Mouse (Mus musculus) lung, adult 2 months (tissue): ENCODE data around the gene Ggt5. TPM values are rescaled to one million over a fixed set of nuclear protein-coding genes. Genes with fewer than 3 reads are reported as not detected.
A peak's percentile ranks its signal among the peaks of the same experiment; 100 is the strongest.

Source experiments
- DNase-seq: peaks from one replicate; pipeline ENCODE4 v3.0.0; 2022
- H3K4me1 ChIP-seq: fragments of 200-500 bp; 2 replicates; pipeline ENCODE4 v1.6.1; 2011; ENCODE audit warnings: low read length; ENCODE audit not compliant: control insufficient read depth, insufficient read depth
- H3K4me3 ChIP-seq: fragments of 200-500 bp; replicated peaks from 2 replicates; pipeline ENCODE3; 2011; ENCODE audit warnings: low read depth, mild to moderate bottlenecking, control low read depth, low read length; ENCODE audit errors: extremely low read depth
- CTCF ChIP-seq: fragments of 200-500 bp; IDR thresholded peaks from 2 replicates; pipeline ENCODE4 v1.5.1; 2011; ENCODE audit warnings: mild to moderate bottlenecking, low read length, control low read depth; ENCODE audit not compliant: insufficient read depth
- POLR2A ChIP-seq: fragments of 200-500 bp; IDR thresholded peaks from 2 replicates; pipeline ENCODE4 v1.6.1; 2011; ENCODE audit warnings: low read depth, mild to moderate bottlenecking, control low read depth, low read length, borderline replicate concordance; ENCODE audit errors: extremely low read depth
- WGBS: fragments of 180-500 bp; shearing (Covaris S2); methylation state at CpG from one replicate; pipeline ENCODE4 v1.1.7; 2018; 5-methylcytosine and 5-hydroxymethylcytosine counted together
- polyA plus RNA-seq: library from polyadenylated mRNA; depleted of rRNA; stranded (reverse); fragments of >200 nt; gene quantifications from 2 replicates; pipeline ENCODE4 v1.2.3, GENCODE M21; 2012

Ggt5 gene
- polyA plus RNA-seq, 1 experiment: 35.5 TPM

DNA sequence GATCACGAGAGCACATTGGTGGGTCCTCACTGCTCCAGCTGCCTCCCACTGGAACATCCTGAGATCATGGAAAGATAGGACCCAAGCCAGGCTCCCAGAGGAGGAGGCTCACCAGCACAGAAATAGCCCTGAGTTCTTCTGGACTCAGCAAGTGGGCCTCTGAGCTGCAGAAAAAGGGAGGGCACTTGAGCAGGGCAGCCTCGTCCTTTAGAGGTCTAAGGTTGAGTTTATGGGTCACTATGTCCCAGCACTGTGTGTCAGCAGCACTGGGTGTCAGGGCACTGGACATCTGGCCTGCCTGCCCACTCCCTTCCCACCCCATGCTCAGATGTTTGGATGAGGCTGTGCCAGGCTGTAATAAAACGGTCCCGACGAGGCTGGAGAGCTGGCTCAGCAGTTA is 804 bp upstream of the Ggt5 start:
- H3K4me1 ChIP-seq: peaks cover 30% of the 10 kb centered on the region
- WGBS: 33% methylated on average over 5 of the region's 5 CpGs
- no peak for DNase-seq

DNA sequence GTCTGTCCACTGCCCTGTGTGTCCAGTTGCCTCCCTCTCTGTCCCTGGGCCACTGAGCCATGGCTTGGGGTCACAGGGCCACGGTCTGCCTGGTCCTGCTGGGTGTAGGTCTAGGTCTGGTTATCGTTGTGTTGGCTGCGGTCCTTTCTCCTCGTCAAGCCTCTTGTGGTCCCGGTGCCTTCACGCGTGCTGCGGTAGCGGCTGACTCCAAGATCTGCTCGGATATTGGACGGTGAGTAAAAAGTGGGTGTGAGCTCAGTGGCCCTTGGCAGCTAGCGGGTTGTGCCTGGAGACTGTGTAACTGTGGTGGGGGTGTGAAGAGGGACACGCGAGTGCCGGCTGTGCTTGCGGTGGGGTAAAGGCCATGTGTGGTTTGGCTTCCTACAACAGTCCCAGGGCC is 511 bp downstream of the Ggt5 start:
- TF ChIP-seq CTCF (no peak), POLR2A (no peak)
- peak; percentile 26 for DNase-seq
- WGBS: 40% methylated on average over 16 of the region's 16 CpGs
- H3K4me3 ChIP-seq: peak overlapping the region; percentile 45
- peaks cover 30% of the 10 kb centered on the region for H3K4me1 ChIP-seq

More for the DNA sequence above, 804 bp upstream of the Ggt5 start:
- no peak overlapping the region for H3K4me3 ChIP-seq
- TF ChIP-seq CTCF (no peak), POLR2A (no peak)

DNA sequence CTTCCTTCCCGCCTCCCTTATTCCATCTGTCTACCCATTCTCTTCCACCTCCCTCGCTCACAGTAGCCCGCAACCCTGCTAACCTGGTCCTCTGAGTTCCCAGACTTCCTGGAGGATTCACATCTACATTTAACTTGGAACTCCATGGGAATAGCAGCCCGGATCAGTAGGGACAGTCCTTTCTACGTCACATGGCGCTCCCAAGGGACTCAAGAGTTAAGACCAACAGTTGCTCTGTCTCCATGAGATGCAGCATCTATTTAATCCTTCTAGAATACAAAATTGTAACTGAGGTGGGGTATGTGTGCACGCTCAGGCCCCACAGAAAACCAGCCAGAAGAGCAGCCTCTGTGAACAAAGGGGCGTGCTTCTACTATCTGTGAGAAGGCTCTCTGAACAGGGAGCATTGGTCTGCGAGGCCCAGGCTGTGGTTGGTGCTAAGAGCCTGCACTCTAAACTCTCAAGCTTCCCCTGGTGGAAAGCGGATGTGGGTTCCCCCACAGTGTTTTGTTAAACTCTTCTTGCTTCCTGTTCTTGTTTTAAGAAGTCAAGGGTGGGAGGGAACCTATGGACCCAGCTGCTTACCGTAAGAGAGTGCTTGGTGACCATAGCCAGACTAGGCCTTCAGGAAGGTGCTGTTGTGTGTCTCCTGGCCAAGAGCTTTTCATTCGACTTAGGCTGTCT is 2.2 kb downstream of the Ggt5 start:
- 54% methylated on average over 12 of the region's 12 CpGs for WGBS
- TF ChIP-seq POLR2A: peak; percentile 43; the same call in 1 of the 2 replicates
- TF ChIP-seq CTCF: no peak
- peaks cover 30% of the 10 kb centered on the region for H3K4me1 ChIP-seq
- H3K4me3 ChIP-seq: peak overlapping the region; percentile 33
- DNase-seq: peak; percentile 47

DNA sequence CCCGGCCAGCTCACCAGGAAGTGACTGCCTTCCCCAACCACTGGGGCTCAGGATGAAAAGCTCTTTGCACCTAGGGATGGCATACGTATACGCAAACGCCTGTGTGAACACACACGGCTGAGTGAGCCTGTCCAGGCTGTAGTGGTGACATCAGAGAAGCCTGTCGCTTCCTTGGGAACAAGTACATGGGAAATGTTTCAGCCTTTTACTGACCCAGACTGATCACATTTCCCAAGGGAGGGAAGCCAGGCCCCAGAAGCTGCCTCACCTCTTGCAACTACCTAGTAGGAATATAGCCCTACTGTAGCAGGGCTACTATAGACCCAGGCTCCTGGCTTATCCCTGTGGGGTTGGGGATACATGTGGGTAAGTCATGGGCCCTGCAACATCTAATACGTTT is 3.4 kb downstream of the Ggt5 start:
- Histone ChIP-seq H3K4me3 (no peak overlapping the region), H3K4me1 (peaks cover 27% of the 10 kb centered on the region)
- WGBS: 67% methylated on average over 7 of the region's 7 CpGs
- TF ChIP-seq CTCF: no peak
- no peak for TF ChIP-seq POLR2A
- no peak for DNase-seq

DNA sequence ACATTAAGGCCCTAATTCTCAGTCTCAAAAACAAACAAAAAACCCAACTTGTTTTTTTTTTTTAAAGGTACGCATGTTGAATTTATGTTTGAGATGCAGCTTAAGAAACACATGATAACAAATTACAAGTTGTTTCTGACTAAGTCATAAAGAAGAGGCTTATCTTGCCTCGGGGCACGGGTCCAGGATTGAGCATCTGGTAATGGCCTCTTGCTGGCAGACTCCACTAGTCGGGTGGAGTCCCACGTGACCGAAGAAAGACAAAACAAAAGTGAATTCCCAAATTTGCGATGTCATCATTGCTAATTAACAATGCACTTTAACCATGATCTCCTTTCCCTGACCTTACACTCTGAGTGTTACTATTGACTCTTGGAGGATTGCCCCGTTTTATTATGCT is 6.8 kb downstream of the Ggt5 start:
- TF ChIP-seq CTCF: no peak
- TF ChIP-seq POLR2A: no peak
- H3K4me3 ChIP-seq: no peak overlapping the region
- 61% methylated on average over 8 of the region's 8 CpGs for WGBS
- H3K4me1 ChIP-seq: peaks cover 8% of the 10 kb centered on the region
- no peak for DNase-seq

DNA sequence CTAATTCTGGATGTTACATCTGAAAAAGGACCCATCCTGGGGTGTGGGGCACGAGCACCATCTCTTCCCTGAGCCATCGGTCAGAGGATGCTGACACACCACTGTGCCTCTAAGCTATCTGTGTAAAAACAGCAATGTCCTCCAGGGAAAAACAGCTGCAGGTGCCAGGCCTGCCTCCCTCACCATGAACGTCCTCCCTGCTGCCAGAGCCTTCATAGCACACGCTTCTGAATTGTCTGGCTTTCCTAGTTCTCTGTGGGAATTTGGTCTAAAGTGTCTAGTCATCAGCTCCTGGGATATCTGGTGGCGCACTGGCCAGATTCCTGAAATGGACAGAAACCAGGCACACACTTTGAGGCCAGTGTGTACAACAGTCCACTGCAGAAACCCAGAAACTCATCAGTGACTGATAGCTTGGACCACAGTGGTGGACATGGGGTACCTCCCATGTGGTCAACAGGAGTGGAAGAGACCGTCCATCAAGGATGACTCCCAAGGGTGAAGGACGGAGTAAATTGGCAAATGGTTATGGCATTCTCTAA is 11.1 kb downstream of the Ggt5 start:
- 79% methylated on average over 7 of the region's 7 CpGs for WGBS

DNA sequence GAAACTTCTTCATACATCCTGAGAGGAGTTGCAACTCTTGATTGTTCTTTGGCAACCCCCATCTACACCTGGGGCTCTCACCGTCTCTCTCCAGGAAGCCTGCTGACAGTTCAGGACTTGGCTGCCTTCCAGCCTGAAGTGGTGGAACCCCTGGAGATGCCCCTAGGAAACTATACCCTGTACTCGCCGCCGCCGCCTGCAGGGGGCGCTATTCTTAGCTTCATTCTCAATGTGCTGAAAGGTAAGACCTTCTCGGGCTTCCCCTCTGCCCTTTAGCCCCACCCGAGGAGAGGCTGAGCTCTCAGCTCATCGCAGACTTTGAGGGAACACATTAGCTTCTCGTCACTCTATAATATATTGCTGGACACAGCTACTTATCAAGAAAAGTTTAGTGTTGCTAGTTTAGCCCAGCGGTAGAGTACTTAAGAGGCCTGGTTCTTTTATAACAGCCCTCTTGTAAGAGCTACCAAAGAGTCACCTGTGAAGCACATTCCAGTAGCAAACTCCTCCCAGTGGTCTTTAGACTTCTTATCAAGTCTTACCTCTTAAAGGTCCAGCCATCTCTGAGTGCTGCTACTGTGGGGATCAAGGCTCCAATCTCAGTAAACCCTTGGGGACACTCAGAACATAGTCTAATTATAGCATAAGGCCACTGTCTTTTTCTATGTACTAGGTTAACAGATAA is 16.2 kb downstream of the Ggt5 start:
- TF ChIP-seq CTCF: no peak
- H3K4me3 ChIP-seq: no peak overlapping the region
- no peaks in the 10 kb centered on the region for H3K4me1 ChIP-seq
- no peak for DNase-seq
- 33% methylated on average over 11 of the region's 11 CpGs for WGBS

More for the DNA sequence above, 11.1 kb downstream of the Ggt5 start:
- TF ChIP-seq CTCF (no peak), POLR2A (no peak)
- Histone ChIP-seq H3K4me1 (no peaks in the 10 kb centered on the region), H3K4me3 (no peak overlapping the region)
- DNase-seq: no peak

DNA sequence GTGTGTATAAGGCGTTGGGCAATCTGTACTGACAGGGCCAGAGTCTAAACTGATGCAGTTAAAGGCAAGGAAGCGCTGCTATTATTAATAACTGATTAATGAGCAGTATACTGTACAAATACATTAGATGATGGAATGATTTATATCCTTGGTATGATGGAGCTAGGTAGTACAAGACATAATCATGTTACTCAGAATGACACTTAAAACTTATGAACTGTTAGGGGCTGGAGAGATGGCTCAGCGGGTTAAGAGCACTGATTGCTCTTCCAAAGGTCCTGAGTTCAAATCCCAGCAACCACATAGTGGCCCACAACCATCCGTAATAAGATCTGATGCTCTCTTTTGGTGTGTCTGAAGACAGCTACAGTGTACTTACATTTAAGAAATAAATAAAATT is 18.1 kb downstream of the Ggt5 start:
- no peak for TF ChIP-seq CTCF
- TF ChIP-seq POLR2A: no peak
- no peak for DNase-seq
- H3K4me3 ChIP-seq: no peak overlapping the region
- H3K4me1 ChIP-seq: no peaks in the 10 kb centered on the region
- 90% methylated on average over 4 of the region's 4 CpGs for WGBS

DNA sequence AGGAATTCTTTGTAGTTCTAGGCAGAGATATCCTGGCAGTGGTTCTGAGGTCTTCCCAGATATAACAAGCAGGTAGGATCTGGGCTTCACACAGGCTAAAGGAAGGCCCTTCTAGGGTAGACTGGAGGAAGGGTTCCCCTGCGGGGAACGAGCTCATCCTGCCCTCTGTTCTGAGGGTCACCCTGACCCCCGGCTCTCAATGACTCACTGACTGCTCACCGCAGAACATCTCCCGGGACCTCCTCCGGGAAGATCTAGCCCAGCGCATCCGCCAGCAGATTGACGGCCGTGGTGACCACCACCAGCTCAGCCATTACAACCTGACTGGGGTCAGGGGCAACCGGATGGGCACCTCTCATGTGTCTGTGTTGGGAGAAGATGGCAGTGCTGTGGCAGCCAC is 19.8 kb downstream of the Ggt5 start:
- WGBS: 81% methylated on average over 11 of the region's 11 CpGs
- TF ChIP-seq POLR2A: no peak
- TF ChIP-seq CTCF: no peak
- DNase-seq: no peak
- Histone ChIP-seq H3K4me1 (no peaks in the 10 kb centered on the region), H3K4me3 (no peak overlapping the region)

DNA sequence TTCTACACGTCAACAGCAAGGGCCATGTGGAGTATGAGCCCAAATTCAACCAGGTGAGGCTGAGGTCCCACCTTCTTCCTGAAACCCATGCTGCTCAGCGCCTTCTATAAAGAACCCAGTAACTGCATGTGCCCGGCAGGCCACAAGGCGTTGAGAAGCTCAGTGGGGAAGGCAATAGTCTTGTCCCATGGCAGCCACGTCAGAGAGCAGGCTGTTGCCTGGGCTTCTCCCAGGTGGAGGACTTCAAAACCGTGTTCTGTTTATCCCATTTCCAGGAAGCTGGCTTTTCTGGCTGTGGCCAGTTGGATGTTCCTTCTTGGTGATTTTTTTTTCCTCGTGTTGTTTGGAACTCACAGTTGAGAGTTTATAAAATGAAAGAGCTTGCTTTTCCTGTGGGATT is 21.3 kb downstream of the Ggt5 start:
- 50% methylated on average over 7 of the region's 7 CpGs for WGBS

More for the DNA sequence above, 21.3 kb downstream of the Ggt5 start:
- DNase-seq: no peak
- Histone ChIP-seq H3K4me3 (no peak overlapping the region), H3K4me1 (no peaks in the 10 kb centered on the region)
- no peak for TF ChIP-seq CTCF
- TF ChIP-seq POLR2A: no peak
